Mouse (Mus musculus) ES-E14 (cell line): ENCODE data around the gene Man2a1.

ENCODE experiments used
- CHD2 ChIP-seq: IDR thresholded peaks from 2 replicates; pipeline ENCODE4 v1.6.1; 2014; ENCODE audit warnings: mild to moderate bottlenecking, low read depth, low read length, inconsistent platforms
- HCFC1 ChIP-seq: IDR thresholded peaks from 2 replicates; pipeline ENCODE4 v1.6.1; 2012; ENCODE audit warnings: low read length, inconsistent platforms, borderline replicate concordance; ENCODE audit not compliant: insufficient read depth
- MAFK ChIP-seq: IDR thresholded peaks from 2 replicates; pipeline ENCODE4 v1.6.1; 2014; ENCODE audit warnings: mild to moderate bottlenecking, low read depth, low read length, inconsistent platforms; ENCODE audit not compliant: insufficient read depth
- ZC3H11A ChIP-seq: IDR thresholded peaks from 2 replicates; pipeline ENCODE4 v1.6.1; 2012; ENCODE audit warnings: low read depth, mild to moderate bottlenecking, inconsistent platforms, low read length, borderline replicate concordance
- ZNF384 ChIP-seq: IDR thresholded peaks from 2 replicates; pipeline ENCODE4 v1.6.1; 2012; ENCODE audit warnings: low read depth, low read length, inconsistent platforms

DNA sequence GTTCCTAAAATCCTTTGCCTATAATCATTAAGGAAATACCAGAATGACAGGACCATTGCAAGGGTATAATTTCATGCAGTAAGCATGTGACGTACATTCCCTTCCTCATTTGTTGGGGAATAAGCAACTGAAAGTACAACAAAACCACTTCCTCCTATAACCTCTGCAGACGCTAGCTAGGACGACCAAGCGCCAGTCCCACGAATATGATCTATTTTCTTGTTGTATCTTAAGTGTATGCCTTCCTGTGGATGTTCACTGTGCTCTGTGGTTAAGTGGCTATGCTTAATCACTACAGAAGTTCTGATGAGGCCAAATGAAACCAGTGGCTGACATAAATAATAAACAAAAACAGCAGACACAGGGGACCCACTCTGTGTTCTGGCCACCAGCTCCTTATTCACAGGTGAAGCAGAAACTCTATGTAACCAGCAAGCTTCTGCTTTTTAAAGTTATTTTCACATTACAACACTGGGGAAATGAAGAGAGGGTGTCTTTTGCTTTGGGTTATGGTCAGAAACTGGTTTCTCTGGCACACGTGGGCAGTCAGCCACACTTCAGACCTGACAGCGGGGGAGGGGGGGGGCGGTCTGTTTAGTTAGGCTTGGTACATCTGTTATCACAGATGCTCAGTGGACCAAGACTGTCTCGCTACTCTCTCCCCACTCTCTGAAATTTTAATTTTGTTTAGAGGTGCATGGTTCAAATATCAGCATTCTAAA is 153.8 kb downstream of the Man2a1 start:
- TF ChIP-seq MAFK (no peak), CHD2 (no peak), ZC3H11A (no peak), HCFC1 (no peak), ZNF384 (no peak)
